Mouse (Mus musculus): ENCODE results near the gene Mvp. TPM values are rescaled to one million over a fixed set of nuclear protein-coding genes. Genes with fewer than 3 reads are reported as not detected.

The Mvp gene
- polyA plus RNA-seq, 1 experiment from 2014 or later = 6.8 TPM

- Histone ChIP-seq H3K4me3 (no peak overlapping the region), H3K36me3 (peaks cover 7% of the 10 kb centered on the region), H3K27me3 (no peaks in the 10 kb centered on the region), H3K4me2 (replicated peaks) (no peak overlapping the region), H3K9ac (no peak overlapping the region), H3K4me1 (peaks cover 7% of the 10 kb centered on the region), H3K27ac (no peak overlapping the region; the same call in 1 of the 2 replicates), H3K9me3 (replicated peaks) (no peaks in the 10 kb centered on the region)
- ATAC-seq (ENCODE audit: low FRiP score) = no peak
- 85% methylated on average over 6 of the region's 6 CpGs for WGBS
Measured at GRCm38 (mm10) chr7:127007313-127008024, 7.0 kb downstream of the Mvp start.

- H3K4me2 ChIP-seq (replicated peaks) = no peak overlapping the region
- no peak overlapping the region for H3K27ac ChIP-seq
- WGBS = 90% methylated on average over 4 of the region's 4 CpGs
- peaks cover 7% of the 10 kb centered on the region for H3K4me1 ChIP-seq
- H3K9ac ChIP-seq = no peak overlapping the region
- no peaks in the 10 kb centered on the region for H3K27me3 ChIP-seq
- no peaks in the 10 kb centered on the region for H3K9me3 ChIP-seq (replicated peaks)
- H3K4me3 ChIP-seq = no peak overlapping the region
- no peaks in the 10 kb centered on the region for H3K36me3 ChIP-seq
- ATAC-seq (ENCODE audit: low FRiP score) = no peak
Measured at GRCm38 (mm10) chr7:127004122-127004875, 10.1 kb downstream of the Mvp start.

GRCm38 (mm10) chr7:127003620-127004019, 10.8 kb downstream of the Mvp start:
- Histone ChIP-seq H3K4me2 (replicated peaks) (no peak overlapping the region), H3K4me3 (no peak overlapping the region), H3K9ac (no peak overlapping the region), H3K4me1 (peaks cover 4% of the 10 kb centered on the region), H3K9me3 (replicated peaks) (no peaks in the 10 kb centered on the region), H3K27ac (no peak overlapping the region), H3K27me3 (no peaks in the 10 kb centered on the region), H3K36me3 (no peaks in the 10 kb centered on the region)
- 92% methylated on average over 5 of the region's 5 CpGs for WGBS
- no peak for ATAC-seq (ENCODE audit: low FRiP score)

- 0 out of 2 replicates have a peak, but pooled peaks cover 3% of the 10 kb centered on the region for H3K9me3 ChIP-seq (replicated peaks)
- WGBS = 84% methylated on average over 10 of the region's 10 CpGs
- no peak for ATAC-seq (ENCODE audit: low FRiP score)
Measured at GRCm38 (mm10) chr7:126999568-126999967, 14.9 kb downstream of the Mvp start.

GRCm38 (mm10) chr7:126996449-126996848, 18.0 kb downstream of the Mvp start:
- 0 out of 2 replicates have a peak, but pooled peaks cover 2% of the 10 kb centered on the region for H3K4me1 ChIP-seq

More at GRCm38 (mm10) chr7:126999568-126999967, 14.9 kb downstream of the Mvp start:
- H3K27me3 ChIP-seq = no peaks in the 10 kb centered on the region
- no peak overlapping the region for H3K27ac ChIP-seq
- H3K4me1 ChIP-seq = no peaks in the 10 kb centered on the region
- no peak overlapping the region for H3K9ac ChIP-seq
- H3K36me3 ChIP-seq = no peaks in the 10 kb centered on the region
- H3K4me2 ChIP-seq (replicated peaks) = no peak overlapping the region
- H3K4me3 ChIP-seq = no peak overlapping the region

GRCm38 (mm10) chr7:126988816-126989215, 25.6 kb downstream of the Mvp start:
- Histone ChIP-seq H3K9me3 (replicated peaks) (no peaks in the 10 kb centered on the region), H3K36me3 (no peaks in the 10 kb centered on the region), H3K9ac (no peak overlapping the region), H3K27ac (no peak overlapping the region), H3K27me3 (no peaks in the 10 kb centered on the region), H3K4me3 (no peak overlapping the region), H3K4me1 (0 out of 2 replicates have a peak, but pooled peaks cover 2% of the 10 kb centered on the region), H3K4me2 (replicated peaks) (no peak overlapping the region)
- ATAC-seq (ENCODE audit: low FRiP score) = no peak
- 72% methylated on average over 8 of the region's 8 CpGs for whole genome bisulfite sequencing

More at GRCm38 (mm10) chr7:126996449-126996848, 18.0 kb downstream of the Mvp start:
- Histone ChIP-seq H3K27ac (no peak overlapping the region), H3K9me3 (replicated peaks) (0 out of 2 replicates have a peak, but pooled peaks cover 3% of the 10 kb centered on the region), H3K4me3 (no peak overlapping the region), H3K4me2 (replicated peaks) (no peak overlapping the region), H3K27me3 (no peaks in the 10 kb centered on the region), H3K9ac (no peak overlapping the region), H3K36me3 (no peaks in the 10 kb centered on the region)
- WGBS = 77% methylated on average over 4 of the region's 4 CpGs
- no peak for ATAC-seq (ENCODE audit: low FRiP score)

GRCm38 (mm10) chr7:126986319-126986718, 28.1 kb downstream of the Mvp start:
- H3K27me3 ChIP-seq = no peaks in the 10 kb centered on the region
- H3K4me2 ChIP-seq (replicated peaks) = no peak overlapping the region
- H3K27ac ChIP-seq = no peak overlapping the region
- H3K4me1 ChIP-seq = no peaks in the 10 kb centered on the region
- no peak for ATAC-seq (ENCODE audit: low FRiP score)
- WGBS = 42% methylated on average over 9 of the region's 9 CpGs
- H3K4me3 ChIP-seq = no peak overlapping the region
- no peaks in the 10 kb centered on the region for H3K9me3 ChIP-seq (replicated peaks)
- peaks cover under 1% of the 10 kb centered on the region; the same call in 1 of the 2 replicates for H3K36me3 ChIP-seq
- no peak overlapping the region for H3K9ac ChIP-seq

- Histone ChIP-seq H3K27ac (no peak overlapping the region), H3K4me2 (replicated peaks) (no peak overlapping the region), H3K9ac (no peak overlapping the region), H3K9me3 (replicated peaks) (no peaks in the 10 kb centered on the region), H3K4me3 (no peak overlapping the region), H3K36me3 (peaks cover 13% of the 10 kb centered on the region), H3K4me1 (no peaks in the 10 kb centered on the region), H3K27me3 (no peaks in the 10 kb centered on the region)
- ATAC-seq (ENCODE audit: low FRiP score) = no peak
- WGBS = 59% methylated on average over 10 of the region's 10 CpGs
Measured at GRCm38 (mm10) chr7:126984667-126985444, 29.6 kb downstream of the Mvp start.

GRCm38 (mm10) chr7:126983113-126983512, 31.3 kb downstream of the Mvp start:
- H3K9me3 ChIP-seq (replicated peaks) = no peaks in the 10 kb centered on the region
- H3K9ac ChIP-seq = no peak overlapping the region
- peaks cover 30% of the 10 kb centered on the region for H3K36me3 ChIP-seq
- no peak overlapping the region for H3K27ac ChIP-seq
- WGBS = 86% methylated on average over 7 of the region's 7 CpGs
- H3K27me3 ChIP-seq = no peaks in the 10 kb centered on the region
- ATAC-seq (ENCODE audit: low FRiP score) = no peak
- H3K4me3 ChIP-seq = no peak overlapping the region
- no peak overlapping the region for H3K4me2 ChIP-seq (replicated peaks)
- H3K4me1 ChIP-seq = 0 out of 2 replicates have a peak, but pooled peaks cover 2% of the 10 kb centered on the region

GRCm38 (mm10) chr7:126982054-126982453, 32.4 kb downstream of the Mvp start:
- no peak for ATAC-seq (ENCODE audit: low FRiP score)
- WGBS = 96% methylated on average over 4 of the region's 4 CpGs
- peaks cover 7% of the 10 kb centered on the region for H3K4me1 ChIP-seq

GRCm38 (mm10) chr7:126981601-126982000, 32.8 kb downstream of the Mvp start:
- WGBS = 96% methylated on average over 2 of the region's 2 CpGs
- H3K27me3 ChIP-seq = no peaks in the 10 kb centered on the region
- H3K9me3 ChIP-seq (replicated peaks) = no peaks in the 10 kb centered on the region
- ATAC-seq (ENCODE audit: low FRiP score) = no peak
- H3K4me2 ChIP-seq (replicated peaks) = no peak overlapping the region
- H3K4me1 ChIP-seq = peaks cover 10% of the 10 kb centered on the region
- no peak overlapping the region for H3K4me3 ChIP-seq
- H3K27ac ChIP-seq = no peak overlapping the region
- H3K36me3 ChIP-seq = peaks cover 32% of the 10 kb centered on the region
- no peak overlapping the region for H3K9ac ChIP-seq

More at GRCm38 (mm10) chr7:126982054-126982453, 32.4 kb downstream of the Mvp start:
- peaks cover 32% of the 10 kb centered on the region for H3K36me3 ChIP-seq
- no peak overlapping the region for H3K4me2 ChIP-seq (replicated peaks)
- no peaks in the 10 kb centered on the region for H3K9me3 ChIP-seq (replicated peaks)
- H3K27ac ChIP-seq = no peak overlapping the region
- H3K4me3 ChIP-seq = no peak overlapping the region
- no peak overlapping the region for H3K9ac ChIP-seq
- H3K27me3 ChIP-seq = no peaks in the 10 kb centered on the region

- no peak for ATAC-seq (ENCODE audit: low FRiP score)
- 92% methylated on average over 6 of the region's 6 CpGs for WGBS
- no peak overlapping the region for H3K27ac ChIP-seq
- no peak overlapping the region for H3K4me3 ChIP-seq
- no peaks in the 10 kb centered on the region for H3K9me3 ChIP-seq (replicated peaks)
- H3K27me3 ChIP-seq = no peaks in the 10 kb centered on the region
- H3K4me2 ChIP-seq (replicated peaks) = no peak overlapping the region
- no peak overlapping the region for H3K9ac ChIP-seq
- peaks cover 14% of the 10 kb centered on the region for H3K4me1 ChIP-seq
- H3K36me3 ChIP-seq = peaks cover 32% of the 10 kb centered on the region
Measured at GRCm38 (mm10) chr7:126978841-126979240, 35.6 kb downstream of the Mvp start.

Measured in hindbrain, embryonic 12.5 days (tissue).